Mouse (Mus musculus) erythroid progenitor cell, adult 5-6 weeks (primary cell): Measurements from ENCODE around the gene Casp7. TPM values are rescaled to one million over a fixed set of nuclear protein-coding genes. Genes with fewer than 3 reads are reported as not detected.

Source experiments
- ATAC-seq: replicated peaks from 2 replicates; pipeline ENCODE4 v1.8.0; 2016; ENCODE audit warnings: moderate number of reproducible peaks, mild to moderate bottlenecking, moderate TSS enrichment, inconsistent platforms; ENCODE audit not compliant: poor library complexity, low FRiP score, severe bottlenecking
- total RNA-seq, 2 experiments: library from RNA; stranded (forward) in 1 of 2; stranded (reverse) in 1 of 2; fragments of 150-400 nt in 1 of 2; fragments of 186-747, 209-891 nt in 1 of 2; gene quantifications; 2 replicates each; pipeline versions ENCODE4 v1.2.3 to v1.2.4; 2015 to 2017; ENCODE audit warnings: low replicate concordance in 2 of 2

The Casp7 gene
- total RNA-seq, 2 experiments from 2014 or later, result 35.9 to 37.7 TPM

GRCm38 (mm10) chr19:56459154-56460050 lies 62.5 kb downstream of the Casp7 start:
- ATAC-seq, result no peak

GRCm38 (mm10) chr19:56460241-56460640 lies 63.3 kb downstream of the Casp7 start:
- ATAC-seq, result no peak

- ATAC-seq, result no peak
These were observed 64.7 kb downstream of the Casp7 start, which contains the start of gene Plekhs1 for GRCm38 (mm10) chr19:56461522-56462101. Plekhs1 (plus strand) TSS chr19:56461640.

- no peak for ATAC-seq
These were observed 65.9 kb downstream of the Casp7 start for GRCm38 (mm10) chr19:56462786-56463185.

- no peak for ATAC-seq
These were observed 69.6 kb downstream of the Casp7 start for GRCm38 (mm10) chr19:56466486-56466885.

- ATAC-seq, result no peak
These were observed 73.5 kb downstream of the Casp7 start for GRCm38 (mm10) chr19:56470286-56471020.

GRCm38 (mm10) chr19:56471934-56472333 lies 75.0 kb downstream of the Casp7 start:
- ATAC-seq, result no peak

- ATAC-seq, result no peak
These were observed 78.1 kb downstream of the Casp7 start for GRCm38 (mm10) chr19:56474869-56475550.

- no peak for ATAC-seq
These were observed 79.6 kb downstream of the Casp7 start for GRCm38 (mm10) chr19:56476546-56476945.

GRCm38 (mm10) chr19:56477253-56477652 lies 80.3 kb downstream of the Casp7 start:
- ATAC-seq, result no peak

- ATAC-seq, result no peak
These were observed 80.9 kb downstream of the Casp7 start for GRCm38 (mm10) chr19:56477832-56478231.

GRCm38 (mm10) chr19:56484630-56485375 lies 87.9 kb downstream of the Casp7 start:
- no peak for ATAC-seq

GRCm38 (mm10) chr19:56485376-56486271 lies 88.7 kb downstream of the Casp7 start:
- ATAC-seq, result no peak

GRCm38 (mm10) chr19:56486926-56487325 lies 90.0 kb downstream of the Casp7 start:
- ATAC-seq, result no peak

GRCm38 (mm10) chr19:56487339-56487738 lies 90.4 kb downstream of the Casp7 start:
- ATAC-seq, result no peak

- no peak for ATAC-seq
These were observed 92.7 kb downstream of the Casp7 start for GRCm38 (mm10) chr19:56489601-56490000.
